Mouse (Mus musculus) ES-Bruce4 (cell line): Measurements from ENCODE around the gene Ccng1. TPM values are rescaled to one million over a fixed set of nuclear protein-coding genes. Genes with fewer than 3 reads are reported as not detected.

Experiments used
- H3K27ac ChIP-seq: 2 replicates; pipeline ENCODE4 v1.5.1; 2012; ENCODE audit warnings: low read length, inconsistent platforms; ENCODE audit not compliant: insufficient read depth
- H3K27me3 ChIP-seq: 2 replicates; pipeline ENCODE4 v1.6.1; 2012; ENCODE audit warnings: mild to moderate bottlenecking, low read length, inconsistent platforms; ENCODE audit not compliant: control insufficient read depth, poor library complexity, insufficient read depth, severe bottlenecking
- H3K36me3 ChIP-seq: 2 replicates; pipeline ENCODE4 v1.6.1; 2012; ENCODE audit warnings: inconsistent platforms, mild to moderate bottlenecking, low read length, moderate library complexity; ENCODE audit not compliant: control insufficient read depth, poor library complexity, insufficient read depth, severe bottlenecking
- H3K4me1 ChIP-seq: one replicate; pipeline ENCODE4 v1.8.1; 2011; ENCODE audit warnings: low read length; ENCODE audit not compliant: control insufficient read depth, insufficient read depth
- H3K4me3 ChIP-seq: 2 replicates; pipeline ENCODE4 v1.5.1; 2011; ENCODE audit warnings: low read depth, mild to moderate bottlenecking, low read length
- H3K9ac ChIP-seq: 2 replicates; pipeline ENCODE4 v1.6.1; 2012; ENCODE audit warnings: low read depth, mild to moderate bottlenecking, inconsistent platforms; ENCODE audit not compliant: poor library complexity, severe bottlenecking
- H3K9me3 ChIP-seq: replicated peaks from 2 replicates; pipeline ENCODE4 v1.6.1; 2012; ENCODE audit warnings: mild to moderate bottlenecking, low read length, inconsistent platforms; ENCODE audit not compliant: control insufficient read depth, poor library complexity, insufficient read depth, severe bottlenecking
- CTCF ChIP-seq: IDR thresholded peaks from one replicate; pipeline ENCODE4 v1.8.1; 2011; ENCODE audit warnings: low read depth, low read length
- EP300 ChIP-seq: IDR thresholded peaks from 2 replicates; pipeline ENCODE4 v1.6.1; 2011; ENCODE audit warnings: low read depth, low read length; ENCODE audit not compliant: insufficient read depth
- POLR2A ChIP-seq: IDR thresholded peaks from one replicate; pipeline ENCODE4 v1.8.1; 2011; ENCODE audit warnings: low read length; ENCODE audit not compliant: insufficient read depth
- polyA plus RNA-seq: library from polyadenylated mRNA; stranded (reverse); fragments of >200 nt; gene quantifications from 2 replicates; pipeline ENCODE4 v1.2.4, GENCODE M21; 2011; ENCODE audit warnings: low read depth; ENCODE audit not compliant: missing spikeins, insufficient read depth, insufficient read length

Ccng1 gene
- polyA plus RNA-seq, 1 experiment, result 327 TPM

- H3K36me3 ChIP-seq, result peaks cover 44% of the 10 kb centered on the region
- no peaks in the 10 kb centered on the region for H3K4me1 ChIP-seq
- no peak for TF ChIP-seq EP300
- TF ChIP-seq CTCF, result no peak
- TF ChIP-seq POLR2A, result no peak
- peak overlapping the region; percentile 34; the same call in 1 of the 2 replicates for H3K27ac ChIP-seq
- H3K9ac ChIP-seq, result peak overlapping the region; percentile 96
- peak overlapping the region; percentile 49 for H3K4me3 ChIP-seq
- no peaks in the 10 kb centered on the region for H3K9me3 ChIP-seq
- no peaks in the 10 kb centered on the region for H3K27me3 ChIP-seq
Observed at GRCm38 (mm10) chr11:40753836-40754235, 1.3 kb downstream of the Ccng1 start.

- Histone ChIP-seq H3K36me3 (peaks cover 34% of the 10 kb centered on the region), H3K9ac (no peak overlapping the region), H3K4me1 (no peaks in the 10 kb centered on the region), H3K27me3 (no peaks in the 10 kb centered on the region), H3K9me3 (no peaks in the 10 kb centered on the region), H3K27ac (peak overlapping the region; percentile 39; the same call in 1 of the 2 replicates), H3K4me3 (no peak overlapping the region)
- TF ChIP-seq CTCF (no peak), POLR2A (no peak), EP300 (no peak)
Observed at GRCm38 (mm10) chr11:40747716-40748115, 7.4 kb downstream of the Ccng1 start.

GRCm38 (mm10) chr11:40746361-40746760 lies 8.8 kb downstream of the Ccng1 start:
- H3K27ac ChIP-seq, result no peak overlapping the region
- H3K36me3 ChIP-seq, result peaks cover 25% of the 10 kb centered on the region
- no peak for TF ChIP-seq POLR2A
- no peak for TF ChIP-seq CTCF
- TF ChIP-seq EP300, result no peak
- H3K4me1 ChIP-seq, result no peaks in the 10 kb centered on the region
- H3K9ac ChIP-seq, result no peak overlapping the region
- no peaks in the 10 kb centered on the region for H3K27me3 ChIP-seq
- H3K9me3 ChIP-seq, result no peaks in the 10 kb centered on the region
- no peak overlapping the region for H3K4me3 ChIP-seq

- TF ChIP-seq POLR2A (no peak), EP300 (no peak), CTCF (no peak)
- H3K36me3 ChIP-seq, result peaks cover 21% of the 10 kb centered on the region
- H3K4me1 ChIP-seq, result no peaks in the 10 kb centered on the region
- no peaks in the 10 kb centered on the region for H3K9me3 ChIP-seq
- H3K27me3 ChIP-seq, result no peaks in the 10 kb centered on the region
- no peak overlapping the region for H3K27ac ChIP-seq
- H3K9ac ChIP-seq, result no peak overlapping the region
- H3K4me3 ChIP-seq, result no peak overlapping the region
Observed at GRCm38 (mm10) chr11:40744348-40744747, 10.8 kb downstream of the Ccng1 start.

- TF ChIP-seq EP300 (no peak), POLR2A (no peak), CTCF (no peak)
- Histone ChIP-seq H3K27ac (no peak overlapping the region), H3K27me3 (no peaks in the 10 kb centered on the region), H3K4me3 (no peak overlapping the region), H3K4me1 (no peaks in the 10 kb centered on the region), H3K9me3 (no peaks in the 10 kb centered on the region), H3K9ac (no peak overlapping the region), H3K36me3 (peaks cover 41% of the 10 kb centered on the region)
Observed at GRCm38 (mm10) chr11:40741605-40742262, 13.4 kb downstream of the Ccng1 start.

GRCm38 (mm10) chr11:40737369-40737768 lies 17.7 kb downstream of the Ccng1 start:
- Histone ChIP-seq H3K27me3 (no peaks in the 10 kb centered on the region), H3K36me3 (peaks cover 54% of the 10 kb centered on the region), H3K27ac (peak overlapping the region; percentile 75), H3K4me1 (no peaks in the 10 kb centered on the region), H3K9ac (no peak overlapping the region), H3K4me3 (no peak overlapping the region), H3K9me3 (no peaks in the 10 kb centered on the region)
- no peak for TF ChIP-seq POLR2A
- TF ChIP-seq CTCF, result no peak
- no peak for TF ChIP-seq EP300
